Mouse (Mus musculus): ENCODE data around the gene Rnf130.

- TF ChIP-seq CTCF (IDR thresholded peaks at IDR 0.05; ENCODE audit: low read depth) = no peak
- TF ChIP-seq EP300 (IDR thresholded peaks at IDR 0.05; ENCODE audit: low read depth) = no peak
These were observed 6.3 kb upstream of the Rnf130 start for GRCm38 (mm10) chr11:50018848-50019247.
